Mouse (Mus musculus) adrenal gland, postnatal 4 days (tissue): Measurements from ENCODE around the gene Gm4201. TPM values are rescaled to one million over a fixed set of nuclear protein-coding genes. Genes with fewer than 3 reads are reported as not detected.
"Not testable (repeated sequence)": the region's sequence is repeated elsewhere in the genome, so short reads cannot be mapped to it uniquely, and the experiment has no call there.

ENCODE experiments used
- DNase-seq, 2 experiments: peaks; one replicate each; pipeline ENCODE4 v3.0.0; 2021 to 2022; ENCODE audit warnings: low spot score in 2 of 2, mixed read lengths in 2 of 2
- long read RNA-seq, 2 experiments: library from polyadenylated mRNA; stranded (forward); transcript quantifications; one replicate each; pipeline ENCODE4 v2.0.0; 2021
- total RNA-seq, 2 experiments: library from RNA; stranded (reverse); gene quantifications; 2 replicates each; pipeline ENCODE4 v1.2.3; 2021

The Gm4201 gene
- total RNA-seq, result not detected
- long read RNA-seq, experiment 1, result 0 reads
- long read RNA-seq, experiment 2, result 0 reads

DNA sequence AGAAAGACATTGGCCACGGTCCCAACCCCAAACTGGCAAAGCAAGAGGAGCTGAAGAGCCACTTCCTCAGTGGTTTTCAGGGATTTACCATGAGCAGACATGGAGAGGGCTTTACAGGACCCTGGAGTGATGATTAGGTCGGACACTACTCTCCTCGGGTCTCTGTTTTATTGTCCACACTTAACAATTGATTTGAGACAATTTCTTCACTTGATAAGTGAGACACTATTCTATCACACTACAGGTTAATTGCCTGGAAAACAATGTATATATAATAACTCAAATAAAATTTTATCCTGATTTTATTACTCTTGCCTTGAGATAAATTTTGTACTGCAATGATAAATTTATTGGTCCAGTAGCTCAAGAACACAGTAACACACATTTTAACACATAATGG lies at the start of gene Gm4201:
TSS of gene Gm4201 (minus strand) at position 101 of the 400 bp plus-strand sequence.
- DNase-seq, result not testable (repeated sequence)

DNA sequence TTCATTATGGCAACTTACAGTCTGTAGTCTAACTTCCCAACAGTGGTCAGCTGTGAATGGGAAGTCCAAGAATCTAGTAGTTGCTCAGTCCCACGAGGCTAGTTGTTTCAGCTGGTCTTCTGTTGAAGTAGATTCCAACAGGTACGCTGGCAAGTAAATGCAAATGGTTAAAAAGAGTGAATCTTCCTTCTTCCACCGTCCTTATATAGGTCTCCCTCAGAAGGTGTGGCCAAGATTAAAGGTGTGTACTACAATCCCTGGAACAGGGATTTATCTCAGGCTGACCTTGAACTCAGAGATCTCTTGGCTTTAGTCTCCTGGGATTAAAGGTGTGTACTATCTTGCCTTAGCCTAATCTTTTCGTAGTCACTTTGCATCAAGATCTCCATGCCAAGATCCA lies 22.9 kb upstream of the Gm4201 start, which contains the start of gene Gm4565:
TSS of gene Gm4565 (minus strand) at position 101 of the 400 bp plus-strand sequence.
- DNase-seq, result not testable (repeated sequence)

DNA sequence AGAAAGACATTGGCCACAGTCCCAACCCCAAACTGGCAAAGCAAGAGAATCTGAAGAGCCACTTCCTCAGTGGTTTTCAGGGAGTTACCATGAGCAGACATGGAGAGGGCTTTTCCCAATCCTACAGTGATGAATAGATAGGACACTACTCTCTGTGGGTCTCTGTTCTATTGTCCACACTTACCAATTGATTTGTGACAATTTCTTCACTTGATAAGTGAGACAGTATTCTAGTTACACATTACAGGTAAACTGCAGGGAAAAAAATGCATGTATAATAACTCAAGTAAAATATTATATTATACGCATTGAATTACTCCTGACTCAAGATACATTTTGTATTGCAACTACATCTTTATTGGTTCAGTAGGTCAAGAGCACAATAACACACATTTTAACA lies 30.4 kb downstream of the Gm4201 start, which contains the start of gene Gm8677:
TSS of gene Gm8677 (minus strand) at position 101 of the 400 bp plus-strand sequence.
- not testable (repeated sequence) for DNase-seq

DNA sequence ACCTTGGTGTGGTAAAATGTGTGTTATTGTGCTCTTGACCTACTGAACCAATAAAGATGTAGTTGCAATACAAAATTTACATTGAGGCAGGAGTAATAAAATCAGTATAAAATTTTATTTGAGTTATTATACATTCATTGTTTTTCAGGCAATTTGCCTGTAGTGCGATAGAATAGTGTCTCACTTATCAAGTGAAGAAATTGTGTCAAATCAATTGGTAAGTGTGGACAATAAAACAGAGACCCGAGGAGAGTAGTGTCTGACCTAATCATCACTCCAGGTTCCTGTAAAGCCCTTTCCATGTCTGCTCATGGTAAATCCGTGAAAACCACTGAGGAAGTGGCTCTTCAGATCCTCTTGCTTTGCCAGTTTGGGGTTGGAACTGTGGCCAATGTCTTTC lies 42.5 kb downstream of the Gm4201 start, which contains the start of gene Vmn1r152:
TSS of gene Vmn1r152 (plus strand) at position 301 of the 400 bp plus-strand sequence.
- DNase-seq, result not testable (repeated sequence)

Other genes starting within 250 kb of the Gm4201 start
- gene Gm4187, start 235.6 kb downstream of the Gm4201 start, total RNA-seq, result not detected
- gene Gm8660, start 194.3 kb downstream of the Gm4201 start, total RNA-seq, result not detected
- not detected for gene Vmn1r148, start 151.8 kb downstream of the Gm4201 start, total RNA-seq
- gene Vmn1r149, start 127.1 kb downstream of the Gm4201 start, total RNA-seq, result not detected
- not detected for gene Gm10665, start 101.3 kb downstream of the Gm4201 start, total RNA-seq
- gene Vmn1r151, start 65.7 kb downstream of the Gm4201 start, total RNA-seq, result not detected
- gene Vmn1r152, start 42.4 kb downstream of the Gm4201 start, total RNA-seq, result not detected
- gene Gm8677, start 30.5 kb downstream of the Gm4201 start, total RNA-seq, result not detected
- not detected for gene Gm4565, start 22.8 kb upstream of the Gm4201 start, total RNA-seq
- gene Vmn1r155, start 92.7 kb upstream of the Gm4201 start, total RNA-seq, result not detected
- not detected for gene Gm8693, start 127.0 kb upstream of the Gm4201 start, total RNA-seq
- gene Gm4567, start 154.4 kb upstream of the Gm4201 start, total RNA-seq, result not detected
- not detected for gene Vmn1r157, start 196.4 kb upstream of the Gm4201 start, total RNA-seq
- not detected for gene Vmn1r158, start 225.4 kb upstream of the Gm4201 start, total RNA-seq